Mouse (Mus musculus) T-helper 17 cell (primary cell): ENCODE results near the gene Cnga4.
"Not testable (repeated sequence)": the region's sequence is repeated elsewhere in the genome, so short reads cannot be mapped to it uniquely, and the experiment has no call there.

ENCODE experiments used
- in situ Hi-C, 2 experiments: fragments of 300-600 bp; cut with MboI, MseI; formaldehyde crosslinking; loops; 1 replicate in 1 of 2; 2 replicates in 1 of 2; pipeline ENCODE4 v1.15.1; 2025; ENCODE audit warnings: high pct_unique_total_duplicates in 2 of 2

The Cnga4 gene

GRCm38 (mm10) chr7:105411874-105412632, 7.7 kb downstream of the Cnga4 start:
- in situ Hi-C loops: loop anchor here in 1 of 2 experiments (10.0 kb wide), 1 partner anchor 103 kb away; no protein-coding TSS in a partner anchor

- in situ Hi-C loops: loop anchor here in 1 of 2 experiments (10.0 kb wide), 1 partner anchor 100 kb away; no protein-coding TSS in a partner anchor
These were observed 10.0 kb downstream of the Cnga4 start for GRCm38 (mm10) chr7:105414385-105414784.

GRCm38 (mm10) chr7:105416529-105416928, 12.2 kb downstream of the Cnga4 start:
- in situ Hi-C loops: loop anchor here (5.0 to 10.0 kb wide), 2 partner anchors 98 to 106 kb away; no protein-coding TSS in a partner anchor

- in situ Hi-C loops: loop anchor here (5.0 to 10.0 kb wide), 2 partner anchors 97 to 104 kb away; no protein-coding TSS in a partner anchor
These were observed 13.7 kb downstream of the Cnga4 start for GRCm38 (mm10) chr7:105418106-105418505.

GRCm38 (mm10) chr7:105420903-105421302, 16.5 kb downstream of the Cnga4 start:
- in situ Hi-C loops: no loop called here

GRCm38 (mm10) chr7:105424368-105424767, 20.0 kb downstream of the Cnga4 start:
- in situ Hi-C loops: no loop called here

- in situ Hi-C loops: no loop called here
These were observed 21.2 kb downstream of the Cnga4 start, which contains the start of gene Cckbr for GRCm38 (mm10) chr7:105425424-105426043. Gene Cckbr (plus strand): TSS chr7:105425731.

GRCm38 (mm10) chr7:105426051-105426450, 21.7 kb downstream of the Cnga4 start:
- in situ Hi-C loops: no loop called here

GRCm38 (mm10) chr7:105432058-105432457, 27.7 kb downstream of the Cnga4 start:
- in situ Hi-C loops: no loop called here

GRCm38 (mm10) chr7:105433859-105434258, 29.5 kb downstream of the Cnga4 start:
- in situ Hi-C loops: no loop called here

- in situ Hi-C loops: no loop called here
These were observed 30.4 kb downstream of the Cnga4 start for GRCm38 (mm10) chr7:105434798-105435197.

- in situ Hi-C loops: no loop called here
These were observed 33.8 kb downstream of the Cnga4 start for GRCm38 (mm10) chr7:105437979-105438772.

GRCm38 (mm10) chr7:105441426-105441825, 37.1 kb downstream of the Cnga4 start:
- in situ Hi-C loops: no loop called here

- in situ Hi-C loops: no loop called here
These were observed 40.7 kb downstream of the Cnga4 start for GRCm38 (mm10) chr7:105445076-105445475.

GRCm38 (mm10) chr7:105453345-105453744, 49.0 kb downstream of the Cnga4 start:
- in situ Hi-C loops: not testable (repeated sequence)
